Mouse (Mus musculus) left cerebral cortex, postnatal 10 days (tissue): ENCODE results near the gene Cpa1. TPM values are rescaled to one million over a fixed set of nuclear protein-coding genes. Genes with fewer than 3 reads are reported as not detected.

ENCODE experiments used
- DNase-seq, 2 experiments: peaks; one replicate each; pipeline ENCODE4 v3.0.0; 2021 to 2022; ENCODE audit warnings: low spot score in 2 of 2, mixed read lengths in 1 of 2; ENCODE audit errors: extremely low spot score in 1 of 2
- intact Hi-C: fragments of 180-260 bp; cut with DNase I; formaldehyde crosslinking; loops from one replicate; pipeline ENCODE4 v1.15.1; 2025
- total RNA-seq, 2 experiments: library from RNA; stranded (reverse); gene quantifications; 2 replicates each; pipeline ENCODE4 v1.2.3; 2021

The Cpa1 gene
- total RNA-seq, result not detected

DNA sequence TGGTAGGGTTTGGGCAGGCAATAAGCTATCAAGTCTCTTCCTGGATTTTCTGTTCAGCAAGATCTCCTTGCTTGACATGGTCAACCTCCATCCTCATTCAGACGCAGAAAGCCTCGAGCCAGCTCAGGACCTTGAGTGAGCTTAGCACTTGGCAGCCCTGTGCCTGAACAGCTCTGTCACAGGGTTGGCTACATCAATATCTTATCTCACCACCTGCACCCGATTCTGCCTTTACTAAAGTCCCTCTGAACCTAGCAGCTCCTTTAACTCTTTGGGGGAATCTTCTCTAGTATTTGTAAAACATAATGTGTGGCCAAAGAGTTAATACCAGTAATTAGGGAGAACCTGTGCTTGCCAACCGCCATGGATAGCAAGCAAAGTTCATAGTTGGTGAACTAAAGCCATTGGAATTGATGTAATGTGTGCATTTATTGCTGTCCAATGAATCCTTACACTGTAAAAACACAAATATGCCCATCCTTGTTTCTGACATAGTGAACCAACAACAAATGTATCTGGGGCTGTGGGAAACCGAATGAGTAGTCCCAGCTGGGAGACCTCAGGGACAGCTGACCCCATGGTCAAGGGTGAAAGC is at the start of gene Cpa1:
TSS of gene Cpa1 (plus strand) at position 545 of the 595 bp plus-strand sequence.
- intact Hi-C loops, result no loop called here

DNA sequence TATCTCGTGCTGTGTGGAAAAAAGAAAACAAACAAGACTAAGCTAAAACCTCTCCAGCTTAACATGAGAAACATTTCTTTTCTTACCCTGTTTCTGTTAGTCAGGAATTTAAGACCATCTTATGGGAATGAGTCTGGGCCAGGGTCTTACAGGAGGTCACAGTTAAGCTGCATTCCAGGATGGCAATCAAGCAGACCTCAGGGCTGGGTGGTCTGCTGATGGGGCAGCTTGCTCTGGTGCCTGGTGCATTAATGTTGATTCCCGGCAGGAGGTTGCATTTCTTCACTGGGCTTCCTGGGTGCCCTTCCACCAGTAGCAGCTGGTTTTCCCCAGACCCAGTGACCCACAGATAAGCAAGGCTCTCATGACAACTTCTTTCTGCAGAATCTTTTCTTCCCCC is 49.2 kb upstream of the Cpa1 start:
- DNase-seq, result no peak
- intact Hi-C loops, result no loop called here

More for the DNA sequence above, at the start of gene Cpa1:
- no peak for DNase-seq

DNA sequence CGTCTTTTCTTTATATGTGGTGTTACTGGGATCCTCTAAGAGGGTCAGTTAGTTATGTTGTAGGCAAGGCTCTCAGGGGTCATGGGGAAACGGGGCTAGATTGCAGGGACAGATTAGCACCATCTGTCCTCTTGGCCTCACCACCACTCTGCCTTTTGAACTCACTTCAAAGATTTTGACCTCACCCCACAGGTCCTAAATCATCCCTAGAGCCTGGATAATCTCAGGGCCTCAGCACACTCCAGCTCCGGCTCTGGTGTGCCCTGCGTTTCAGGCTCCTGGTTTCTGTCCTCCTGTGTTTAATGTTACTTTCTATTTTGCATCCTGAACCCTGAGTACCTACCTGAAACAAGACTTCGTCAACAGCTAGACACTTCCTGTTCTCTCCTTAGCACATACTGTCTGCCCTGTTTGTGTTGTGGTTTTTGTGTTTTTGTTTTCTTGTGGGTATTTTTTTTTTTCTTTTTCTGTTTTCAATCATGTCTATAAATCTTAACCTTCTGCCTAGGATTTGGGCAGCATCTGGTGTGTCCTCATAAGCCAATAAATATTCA is 47.1 kb upstream of the Cpa1 start:
- intact Hi-C loops, result no loop called here
- no peak for DNase-seq

DNA sequence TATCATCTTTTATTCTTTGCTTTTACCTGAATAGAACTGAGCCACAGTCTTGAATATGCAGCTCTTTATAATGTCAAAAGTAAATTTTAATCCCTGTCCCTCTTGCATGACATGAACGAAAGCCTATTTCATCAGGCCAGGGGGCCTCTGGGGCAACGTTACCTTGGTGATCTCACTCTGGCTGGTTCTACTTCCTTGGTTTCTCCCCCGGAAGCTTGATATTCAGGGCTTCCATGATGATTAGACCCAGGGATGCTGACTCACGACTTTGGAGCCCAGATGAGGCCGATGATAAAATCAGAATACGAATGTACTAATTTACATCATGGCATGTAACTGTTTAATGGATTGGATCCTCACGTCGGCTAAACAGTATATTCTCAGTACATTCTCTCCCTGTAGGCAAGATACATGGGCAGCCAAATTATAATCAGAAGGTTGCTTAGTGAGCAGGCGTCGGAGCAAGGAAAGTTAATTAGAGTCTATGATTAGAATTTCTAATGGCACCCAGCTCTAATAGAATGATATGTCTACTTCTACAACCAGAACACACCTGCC is 46.5 kb upstream of the Cpa1 start:
- DNase-seq, result no peak
- intact Hi-C loops, result no loop called here

DNA sequence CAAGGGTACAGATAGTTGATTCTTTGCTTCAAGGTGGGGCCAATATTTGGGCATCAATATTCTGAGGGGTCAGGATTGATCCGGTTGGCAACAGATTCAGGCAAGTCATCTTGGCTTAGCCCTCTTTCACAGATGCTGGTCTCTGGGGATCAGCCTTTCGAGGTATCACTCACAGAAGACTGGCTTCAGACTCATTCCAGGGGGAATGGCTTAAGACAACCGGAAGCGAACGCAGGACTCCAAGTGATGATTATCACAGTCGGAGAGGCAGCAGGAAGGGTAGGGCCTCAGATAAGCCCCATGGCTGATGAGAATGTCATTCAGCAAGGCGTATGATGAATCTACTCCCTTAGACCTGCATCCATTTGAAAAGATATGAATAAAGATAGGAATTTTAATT is 44.7 kb upstream of the Cpa1 start:
- DNase-seq, result no peak
- intact Hi-C loops, result no loop called here

DNA sequence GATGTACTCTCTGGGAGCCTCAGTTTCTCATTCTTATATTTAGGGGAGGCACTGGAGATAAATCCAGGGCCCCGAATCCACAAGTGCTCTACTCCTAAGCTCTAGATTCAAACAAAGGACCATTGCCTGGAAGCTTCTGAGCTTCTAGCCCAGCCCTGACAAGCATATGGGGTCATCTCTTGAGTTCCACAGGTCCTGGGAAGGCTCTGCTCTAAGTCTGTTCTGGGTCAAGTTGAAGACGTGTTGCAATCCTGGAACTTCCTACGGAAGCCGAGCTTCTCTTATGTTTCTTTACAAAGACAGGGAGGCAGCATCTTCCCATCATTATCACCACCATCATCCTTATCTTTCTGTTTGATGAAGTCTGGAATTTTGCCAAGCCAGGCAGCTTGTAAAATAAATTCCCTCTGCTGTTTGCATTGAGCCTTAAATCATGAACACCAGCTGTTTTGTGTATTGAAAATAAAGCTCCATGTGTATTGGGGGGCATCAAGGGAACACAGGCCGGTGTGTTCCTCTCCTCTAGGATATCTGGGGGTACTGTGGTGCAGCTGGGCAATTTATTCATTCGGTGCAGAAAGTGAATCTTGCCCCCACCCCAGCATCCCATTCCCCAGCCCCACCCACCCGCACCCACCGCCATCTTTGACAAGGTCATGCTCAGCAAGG is 42.7 kb upstream of the Cpa1 start:
- no peak for DNase-seq
- intact Hi-C loops, result no loop called here

DNA sequence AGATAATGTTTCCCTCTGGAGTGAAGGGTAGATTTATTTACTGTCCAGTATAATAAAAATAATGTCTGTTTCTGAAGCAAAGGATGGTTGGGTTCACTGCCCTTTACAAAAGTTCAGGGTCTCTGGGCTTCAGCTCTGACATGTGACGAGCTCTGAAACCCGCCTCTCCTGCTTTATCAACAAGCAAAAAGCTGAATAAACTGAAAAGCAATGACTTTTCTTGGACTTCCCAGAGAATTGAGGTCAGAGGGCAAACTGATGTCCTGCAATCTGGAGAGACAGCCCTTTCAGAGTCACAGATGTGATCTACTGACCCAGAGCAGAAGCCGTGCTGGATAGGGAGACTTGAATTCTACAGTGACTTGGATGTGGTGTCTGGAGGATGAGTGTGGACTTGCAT is 39.0 kb upstream of the Cpa1 start:
- intact Hi-C loops, result no loop called here
- no peak for DNase-seq

DNA sequence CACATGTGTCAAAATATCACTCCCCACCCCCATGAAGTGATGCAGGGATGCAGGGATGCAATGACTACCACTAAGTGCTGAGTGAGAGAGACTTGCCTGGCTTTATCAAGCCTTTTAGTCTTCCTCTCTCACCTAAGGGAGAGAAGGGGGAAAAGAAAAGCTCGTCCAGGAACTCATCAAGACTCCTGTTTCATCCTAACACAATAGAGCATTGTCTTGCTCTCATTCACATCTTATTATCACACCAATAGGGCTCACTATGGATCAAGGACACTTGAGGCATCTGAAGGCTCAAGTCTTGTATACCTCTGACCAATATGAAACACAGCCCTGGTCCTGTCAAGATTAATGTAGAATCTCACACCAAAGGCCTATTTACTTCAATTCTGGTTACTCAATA is 38.0 kb upstream of the Cpa1 start:
- DNase-seq, result no peak
- intact Hi-C loops, result no loop called here

DNA sequence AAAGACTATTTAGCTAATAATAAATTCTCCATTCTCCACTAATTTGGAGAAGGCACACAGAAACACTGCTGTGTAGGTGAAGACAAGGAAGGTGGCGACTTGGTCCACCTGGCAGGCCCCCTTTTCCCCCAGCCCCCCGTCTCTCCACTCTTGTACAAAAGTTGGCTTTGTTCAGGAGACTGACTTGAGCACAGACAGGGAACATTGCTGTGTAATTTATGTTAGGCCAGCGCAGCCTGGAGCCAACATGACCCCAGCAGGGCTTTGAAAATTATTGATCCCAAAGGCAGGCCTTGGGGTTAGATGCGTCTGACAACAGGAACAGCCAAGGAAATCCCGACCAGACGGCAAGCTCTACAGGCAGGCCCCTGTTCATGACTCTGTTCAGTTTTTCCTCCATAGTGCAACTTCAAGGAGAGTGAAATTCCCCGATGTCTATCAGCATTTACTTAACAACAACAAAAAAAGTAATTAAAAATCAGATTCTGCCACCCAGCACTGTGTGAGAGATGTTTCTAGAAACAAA is 34.6 kb upstream of the Cpa1 start:
- intact Hi-C loops, result no loop called here
- DNase-seq, result no peak

DNA sequence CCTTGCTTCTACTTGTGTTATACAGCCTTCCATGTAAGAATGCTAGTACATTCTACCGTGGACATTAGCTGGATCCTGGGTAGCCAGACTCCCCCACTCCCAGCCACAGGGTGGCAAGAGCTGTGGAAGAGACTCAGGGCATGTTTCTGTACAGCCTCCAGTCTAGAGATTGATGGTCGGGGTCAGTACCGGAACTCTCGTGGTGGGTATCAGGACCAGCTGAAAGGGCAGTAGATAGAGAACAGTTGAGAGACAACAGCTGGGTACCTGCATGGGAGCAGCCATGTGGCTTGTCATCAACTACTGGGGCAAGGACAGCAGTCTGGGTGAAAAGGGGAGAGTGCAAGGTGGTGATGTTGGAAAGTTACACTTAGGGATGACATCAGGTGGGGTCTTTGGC is 33.9 kb upstream of the Cpa1 start:
- intact Hi-C loops, result no loop called here
- no peak for DNase-seq

DNA sequence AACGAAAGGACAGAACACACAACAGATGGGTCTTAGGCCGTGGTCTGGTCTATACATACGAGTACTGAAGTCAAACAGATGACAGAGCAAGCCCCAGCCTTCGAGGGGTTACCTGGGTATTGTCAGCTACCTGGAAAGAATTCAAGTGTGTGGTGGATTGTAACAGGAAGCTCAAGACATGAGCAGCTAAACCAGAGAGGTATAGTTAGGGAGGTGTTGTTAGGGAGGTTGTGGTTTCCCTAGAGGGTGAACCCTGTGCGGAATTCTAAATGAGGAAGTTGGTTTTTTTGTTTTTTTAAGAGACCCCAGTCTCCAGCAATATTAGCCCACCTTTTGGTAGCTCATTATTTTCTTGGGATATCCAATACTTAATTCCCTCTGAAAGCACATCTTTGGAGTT is 33.3 kb upstream of the Cpa1 start:
- DNase-seq, result no peak
- intact Hi-C loops, result no loop called here

DNA sequence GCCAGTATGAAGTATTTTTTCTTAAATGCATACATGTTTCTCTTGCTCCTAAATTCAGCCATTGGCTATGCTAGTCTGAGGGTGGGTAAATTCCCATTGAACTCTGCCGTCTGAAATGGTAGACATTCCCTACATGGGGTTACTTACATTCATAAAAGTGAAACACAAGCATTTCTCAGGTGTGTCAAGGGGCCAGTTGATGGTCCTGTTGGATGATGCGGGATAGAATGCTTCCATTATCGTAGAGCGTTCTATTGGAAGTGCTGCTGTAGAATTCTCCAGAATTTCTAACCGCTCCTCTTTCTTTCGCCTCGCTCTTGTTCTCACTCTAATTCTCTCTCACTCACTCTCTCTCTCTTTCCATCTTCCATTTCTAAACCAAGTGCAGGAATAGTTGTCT is 28.3 kb upstream of the Cpa1 start, which contains the start of gene Cpa5:
TSS of gene Cpa5 (plus strand) at position 301 of the 400 bp plus-strand sequence.
- intact Hi-C loops, result no loop called here

DNA sequence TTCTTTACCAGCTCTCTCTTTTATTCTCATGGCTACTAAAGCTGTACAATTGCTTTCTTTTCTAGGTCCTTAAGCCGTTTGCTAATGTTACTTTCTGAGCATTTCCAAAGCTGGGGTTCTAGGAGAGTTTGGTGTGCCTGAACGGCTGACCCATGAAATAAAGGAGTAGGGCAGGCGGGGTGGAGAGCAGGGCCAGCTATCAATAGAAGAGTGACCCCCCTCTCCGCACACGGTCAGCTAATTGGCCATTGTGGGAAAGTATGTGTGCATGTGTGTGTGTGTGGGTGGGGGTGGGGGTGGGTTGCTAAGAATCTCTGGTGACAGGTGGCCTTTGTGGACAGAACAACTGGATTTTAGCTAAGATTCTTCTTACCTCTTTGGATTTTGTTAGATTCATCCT is 27.8 kb upstream of the Cpa1 start:
- intact Hi-C loops, result no loop called here
- DNase-seq, result no peak

More for the DNA sequence above, 28.3 kb upstream of the Cpa1 start, which contains the start of gene Cpa5:
- DNase-seq, result no peak

DNA sequence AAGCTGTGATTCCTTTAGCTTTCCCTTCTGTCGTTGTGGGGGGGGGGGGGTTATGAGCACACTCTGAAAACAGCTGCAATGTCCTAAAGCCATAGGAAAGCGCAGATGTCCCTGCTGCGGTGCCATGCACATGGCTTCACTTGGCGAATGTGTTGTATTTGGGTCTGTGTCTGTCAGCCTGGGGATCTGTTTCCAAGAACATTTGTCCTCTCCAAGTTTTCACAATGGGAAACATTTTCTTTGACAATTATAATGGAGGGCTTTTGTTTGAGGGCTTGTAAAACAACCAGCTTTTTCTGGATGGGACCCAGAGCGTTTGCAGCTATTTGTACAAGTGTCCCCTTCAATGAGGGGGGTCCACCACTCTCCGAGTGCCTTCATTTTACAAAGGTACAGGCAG is 24.8 kb upstream of the Cpa1 start:
- intact Hi-C loops, result no loop called here

DNA sequence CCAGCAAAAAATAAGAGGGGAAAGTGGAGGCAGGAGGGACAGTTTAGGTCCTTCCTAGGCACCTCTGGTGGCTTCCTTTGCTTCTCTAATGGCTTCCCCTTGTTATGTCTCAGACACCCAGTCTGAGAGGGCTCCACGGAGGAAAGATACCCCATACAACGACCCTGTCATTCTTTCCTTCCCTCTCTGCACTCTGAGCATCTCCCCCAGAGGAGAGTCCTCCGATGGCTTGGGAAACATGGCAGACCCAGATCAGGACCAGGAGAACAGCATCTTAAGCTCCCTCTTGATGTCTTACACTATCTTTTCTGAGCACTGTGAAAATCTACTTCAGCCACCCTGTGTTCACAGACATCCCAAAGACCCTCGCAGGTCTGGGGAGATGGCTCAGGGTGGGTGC is 23.3 kb upstream of the Cpa1 start:
- no peak for DNase-seq
- intact Hi-C loops, result no loop called here

More for the DNA sequence above, 24.8 kb upstream of the Cpa1 start:
- no peak for DNase-seq

DNA sequence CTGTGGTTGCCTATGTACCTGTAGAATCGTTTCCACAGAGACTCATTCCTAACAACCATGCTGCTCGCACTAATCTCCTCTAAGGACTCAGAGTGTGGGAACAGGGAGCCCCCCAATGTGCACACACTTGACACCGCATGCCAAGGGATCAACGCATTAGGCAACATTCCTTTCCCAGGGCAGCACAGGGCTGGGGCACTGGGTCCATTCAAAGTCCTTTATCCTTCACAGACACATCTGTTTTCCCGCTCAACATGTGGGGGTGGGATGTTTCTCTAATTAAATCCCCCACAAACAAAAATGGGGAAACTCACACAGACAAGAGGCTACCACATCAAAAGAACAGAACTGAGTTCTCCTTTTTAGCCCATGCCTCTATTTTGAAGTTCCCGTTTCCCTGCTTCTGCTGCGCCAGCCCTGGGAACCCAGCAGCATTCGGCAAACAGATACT is 22.5 kb upstream of the Cpa1 start:
- no peak for DNase-seq

DNA sequence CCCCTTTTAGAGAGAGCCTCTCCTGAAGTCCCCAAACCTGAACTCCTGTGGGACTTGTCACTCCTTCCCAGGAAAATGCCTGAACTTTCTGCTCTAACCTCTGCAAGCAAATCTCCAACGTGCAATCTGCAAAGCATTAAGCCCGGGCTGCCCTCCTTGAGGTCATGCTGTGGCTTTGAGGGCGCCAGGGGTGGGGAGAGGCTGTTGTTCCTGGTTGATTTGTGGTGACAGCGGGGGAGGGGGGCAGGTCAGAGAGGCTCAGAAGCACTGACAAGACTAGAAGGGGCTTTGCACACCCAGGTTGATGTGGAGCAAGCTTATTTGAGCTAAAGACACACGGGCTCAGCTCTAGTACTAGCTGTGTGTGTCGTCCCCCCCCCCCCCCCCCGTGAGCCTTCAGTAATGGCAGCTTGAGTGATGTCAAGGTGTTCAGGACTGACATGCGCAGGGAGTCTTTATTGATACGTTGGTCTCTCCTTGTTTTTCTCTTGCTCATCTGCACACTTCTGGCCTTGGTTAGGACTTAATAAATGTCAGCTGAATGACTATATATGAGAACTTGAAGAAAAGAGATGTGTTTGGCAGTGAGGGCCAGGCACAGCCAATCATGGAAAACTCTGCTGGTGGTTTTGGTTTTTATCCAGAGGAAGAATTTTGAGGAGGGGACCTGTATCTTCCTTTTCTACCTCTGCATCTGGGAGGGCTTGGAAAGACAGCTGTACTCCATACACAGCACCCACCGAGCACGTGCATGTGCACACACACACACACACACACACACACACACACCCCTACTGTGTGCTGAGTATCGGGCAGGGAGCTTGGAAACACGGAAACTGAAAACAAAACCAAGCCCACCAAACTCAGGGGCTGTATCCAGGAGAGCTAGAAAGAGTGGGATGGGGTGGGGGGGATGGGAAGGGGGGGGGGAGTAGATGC is 21.7 kb upstream of the Cpa1 start:
- intact Hi-C loops, result no loop called here
- DNase-seq, result peak in 1 of 2 experiments; percentile 51

More for the DNA sequence above, 22.5 kb upstream of the Cpa1 start:
- intact Hi-C loops, result no loop called here

DNA sequence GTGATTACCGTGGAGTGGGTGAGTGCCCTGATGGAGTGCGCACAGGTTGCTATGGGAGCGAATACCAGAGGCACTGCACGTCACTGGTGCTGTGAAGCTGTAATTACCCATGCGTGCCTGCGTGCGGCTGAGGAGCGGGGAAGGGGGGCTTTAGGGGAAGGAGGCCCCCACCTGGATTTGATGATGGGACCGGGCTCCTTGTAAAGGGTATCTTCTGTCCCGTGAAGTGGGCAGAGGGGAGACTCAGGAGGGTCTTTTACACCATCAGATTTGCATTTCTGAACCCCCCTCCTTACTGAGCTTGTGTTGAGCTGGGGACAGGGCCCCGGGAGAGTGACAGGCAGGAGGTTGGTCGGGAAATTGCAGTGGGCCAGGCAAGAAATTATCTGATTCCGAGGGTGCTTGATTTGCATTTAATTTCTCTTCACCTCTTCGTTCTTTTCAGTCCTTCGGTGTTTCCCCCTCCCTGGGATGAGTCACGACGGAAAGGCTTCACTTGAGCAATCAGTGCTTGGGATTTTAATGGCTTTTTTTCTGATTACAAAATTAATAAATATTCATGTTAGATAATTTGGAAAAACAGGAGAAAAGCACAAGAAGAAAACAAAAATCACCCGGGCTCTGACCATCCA is 20.9 kb upstream of the Cpa1 start:
- peak; percentile 66 to 68 for DNase-seq
- intact Hi-C loops, result no loop called here
